Mouse (Mus musculus) frontal cortex, postnatal 36 days (tissue): ENCODE measurements at regions not wholly inside any gene's neighbourhood (a gene's known extent, or its start where the extent isn't known, plus 50 kb on each side); places are given as distances from the start of the nearest gene placed in this dataset.
"Not testable (repeated sequence)": the region's sequence is repeated elsewhere in the genome, so short reads cannot be mapped to it uniquely, and the experiment has no call there.

Experiments
- DNase-seq, 2 experiments: peaks; one replicate each; pipeline ENCODE4 v3.0.0; 2022; ENCODE audit warnings: low spot score in 2 of 2

DNA sequence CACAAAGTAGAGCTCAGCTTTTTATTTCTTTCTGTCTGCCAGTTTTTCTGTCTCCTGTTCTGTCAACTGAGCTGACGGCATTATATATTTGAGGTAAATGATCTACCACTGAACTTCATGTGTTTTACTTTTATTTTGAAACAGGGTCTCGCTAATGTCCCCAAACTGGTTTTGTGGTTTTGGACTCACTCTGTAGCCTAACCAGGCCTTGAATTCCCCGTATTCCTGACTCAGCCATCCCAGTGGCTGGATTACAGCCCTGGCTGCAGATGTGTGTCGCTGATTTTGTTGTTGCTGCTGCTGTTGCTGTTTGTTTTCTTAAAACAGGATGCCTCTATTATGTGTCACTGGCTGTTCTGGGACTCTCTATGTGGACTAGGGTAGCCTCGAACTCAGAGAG, 317.3 kb upstream of the Irx1 start:
- DNase-seq = no peak

GRCm38 (mm10) chr13:72282764-72283163, 319.2 kb upstream of the Irx1 start:
- no peak for DNase-seq

DNA sequence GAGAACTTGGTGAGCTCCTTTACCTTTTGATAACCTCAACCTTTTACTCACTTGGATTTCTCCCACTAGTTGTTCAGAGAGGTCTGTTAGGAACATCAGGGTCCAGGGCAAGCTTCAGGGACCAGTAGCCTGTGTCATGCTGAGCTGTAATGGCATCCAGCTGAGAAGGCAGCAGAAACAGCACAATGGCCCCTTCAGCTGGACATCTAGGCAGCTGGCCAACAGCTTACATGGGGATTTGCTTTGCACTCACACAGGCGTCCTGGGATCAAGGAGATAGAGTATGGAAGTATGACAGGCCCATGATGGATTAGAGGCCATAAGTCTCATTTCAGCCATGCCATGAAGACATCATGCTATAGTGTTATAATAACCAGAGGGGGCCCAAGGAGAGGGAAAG, 320.2 kb upstream of the Irx1 start:
- DNase-seq = no peak

DNA sequence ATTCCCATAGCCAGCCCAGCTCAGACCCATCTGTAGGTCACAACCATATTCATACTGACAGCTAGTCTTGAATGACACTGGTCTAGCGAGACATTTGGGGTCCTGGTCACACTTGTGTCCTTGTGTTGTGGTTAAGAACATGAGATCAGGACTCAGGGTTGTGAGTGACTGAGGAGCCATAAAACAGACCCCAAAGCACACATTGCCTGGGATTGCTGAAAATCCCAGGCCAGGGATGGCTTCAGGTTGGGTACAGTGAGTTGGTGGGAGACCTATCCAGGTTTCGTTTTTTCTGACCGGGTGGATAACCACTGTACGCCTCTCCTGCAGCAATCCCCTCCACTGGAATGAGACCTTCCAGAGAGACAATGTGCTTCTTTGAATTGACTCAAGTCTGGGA, 322.8 kb upstream of the Irx1 start:
- no peak for DNase-seq

DNA sequence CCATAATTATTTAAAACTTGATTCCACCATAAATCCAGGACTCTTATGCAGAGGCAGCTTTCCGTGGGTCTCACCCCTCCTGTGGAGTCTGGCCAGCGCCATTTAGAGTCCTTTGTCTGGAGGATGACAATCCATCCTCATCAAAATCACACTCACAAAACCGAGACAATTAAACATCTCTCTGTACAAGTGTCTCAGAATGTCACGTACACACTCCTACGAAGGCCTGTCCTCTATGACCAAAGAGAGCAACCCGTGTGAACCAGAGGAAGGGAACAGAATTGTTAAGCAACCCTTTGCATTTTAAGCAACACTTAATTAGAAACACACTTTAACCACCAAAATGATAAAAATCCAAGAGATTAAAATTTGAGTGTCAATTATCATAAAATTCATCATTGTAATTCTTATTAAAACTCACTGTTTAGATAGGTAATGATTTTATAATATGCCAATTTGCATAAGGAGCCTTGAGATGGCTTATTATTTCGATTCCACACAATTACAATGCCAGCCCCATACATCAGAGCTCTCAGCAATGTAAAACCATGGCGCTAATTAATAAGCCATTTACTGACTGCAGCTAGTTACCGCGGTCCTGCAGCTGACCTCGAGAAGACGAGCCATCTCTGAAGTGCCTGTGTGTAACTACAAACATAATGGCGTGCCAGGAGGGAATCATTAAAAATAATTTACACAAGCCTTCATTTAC, 325.0 kb upstream of the Irx1 start:
- DNase-seq = no peak

GRCm38 (mm10) chr13:72289093-72289501, 325.6 kb upstream of the Irx1 start:
- no peak for DNase-seq

DNA sequence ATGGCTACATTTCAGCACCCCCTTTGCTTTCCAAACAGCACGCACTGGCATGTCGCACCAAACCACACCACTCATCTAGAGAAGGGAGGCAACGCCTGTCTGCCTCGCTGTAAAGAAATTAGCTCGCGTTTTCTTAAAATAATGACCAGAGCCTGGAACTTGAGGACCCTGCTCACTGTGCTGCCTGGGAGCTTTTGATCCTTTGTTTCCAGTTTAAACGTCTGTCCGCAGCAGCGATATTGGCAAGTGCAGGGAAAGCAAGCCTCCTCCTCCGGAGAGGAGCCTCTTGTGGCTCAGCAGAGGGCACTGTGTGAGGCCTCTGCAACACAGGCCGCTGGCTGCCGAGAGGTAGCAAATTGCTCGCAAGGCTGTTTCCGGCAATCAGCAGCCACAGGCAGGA, 328.8 kb upstream of the Irx1 start:
- DNase-seq = no peak

- no peak for DNase-seq
Measured at GRCm38 (mm10) chr13:72293059-72293694, 329.7 kb upstream of the Irx1 start.

DNA sequence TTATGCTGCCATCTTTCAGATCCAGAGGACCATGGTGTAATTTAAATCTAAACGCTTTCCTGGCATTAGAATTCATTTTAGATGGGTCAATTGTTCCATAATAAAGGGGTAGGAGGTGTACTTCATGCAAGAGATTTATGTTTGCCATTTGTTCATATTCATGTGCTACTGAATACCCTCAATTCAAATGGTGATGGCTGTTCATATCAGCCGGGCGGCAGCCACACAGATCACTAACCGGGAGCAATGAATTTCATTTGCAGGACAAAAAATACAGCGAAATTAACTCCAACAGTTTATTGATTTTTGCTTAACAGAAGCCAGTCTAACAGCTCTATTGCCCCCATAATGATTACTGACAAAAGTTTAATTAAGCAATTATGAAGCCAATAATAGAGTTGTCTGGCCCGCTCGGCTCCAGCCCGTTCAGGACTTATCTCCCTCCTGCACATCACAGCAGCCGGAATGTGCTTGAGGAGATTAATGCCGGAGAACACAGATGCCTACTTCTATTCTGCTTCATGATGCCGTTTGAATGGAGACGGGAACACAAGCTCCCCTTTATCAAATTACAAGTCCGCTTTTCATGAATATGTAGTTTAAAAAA, 330.3 kb upstream of the Irx2 start:
- no peak for DNase-seq

DNA sequence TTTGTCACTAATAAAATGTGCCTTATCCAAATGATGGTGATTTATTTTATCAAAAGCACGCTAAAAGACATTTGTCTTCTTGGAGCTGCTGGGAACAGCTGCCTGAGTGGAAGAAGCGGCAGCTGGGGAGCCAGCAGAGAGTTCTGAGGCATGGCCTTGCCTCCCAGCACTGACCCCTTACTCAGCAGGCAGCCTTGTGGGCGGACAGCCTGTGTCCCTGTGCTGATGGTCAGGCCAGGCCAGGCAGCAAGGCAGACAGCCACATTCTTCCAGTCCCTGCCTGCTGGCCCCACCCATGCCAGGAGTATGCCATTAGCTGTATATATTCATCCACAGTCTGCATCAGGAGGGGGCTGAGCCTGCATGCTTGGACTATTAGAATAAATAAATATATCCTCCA, 329.0 kb upstream of the Irx2 start:
- no peak for DNase-seq

DNA sequence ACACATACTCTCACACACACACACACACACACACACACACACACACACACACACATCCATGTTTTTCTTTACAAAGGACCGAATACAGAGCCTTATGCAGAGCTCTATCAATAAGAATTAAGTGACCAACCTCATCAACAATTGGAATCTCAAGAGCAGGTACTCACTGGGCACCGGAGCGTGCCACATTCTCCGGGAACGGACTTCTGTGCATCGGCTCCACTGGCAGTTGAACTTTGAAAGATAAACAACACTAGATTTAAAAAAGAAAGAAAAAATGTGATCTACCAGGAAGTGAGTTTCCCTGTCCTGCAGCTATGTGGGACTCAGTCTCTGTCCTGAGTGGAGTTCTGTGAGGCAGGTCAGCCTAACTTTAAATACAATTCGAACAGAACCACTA, 327.5 kb upstream of the Irx2 start:
- DNase-seq = no peak

DNA sequence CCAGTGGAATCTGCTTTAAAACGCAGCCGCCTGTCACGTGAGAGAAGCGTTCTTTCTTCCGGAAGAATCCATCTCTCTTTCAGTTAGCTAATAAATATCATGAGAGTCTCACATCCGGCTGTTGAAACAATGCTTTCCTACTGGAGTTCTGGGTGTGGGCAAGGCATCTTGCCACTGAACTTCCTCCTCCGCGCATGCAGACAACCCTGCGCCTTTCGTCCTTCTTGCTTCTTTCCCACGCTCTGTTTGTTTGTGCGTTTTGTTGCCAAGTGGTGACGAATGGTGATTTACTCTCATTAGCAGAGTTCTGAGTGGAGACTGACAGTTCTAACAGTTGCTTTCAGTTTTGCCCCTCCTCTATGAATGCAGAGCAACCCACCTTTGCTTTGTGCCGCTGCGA, 326.8 kb upstream of the Irx2 start:
- DNase-seq = no peak

GRCm38 (mm10) chr13:72302436-72303125, 326.0 kb upstream of the Irx2 start:
- no peak for DNase-seq

- no peak for DNase-seq
Measured at GRCm38 (mm10) chr13:72303126-72303760, 325.4 kb upstream of the Irx2 start.

- DNase-seq = no peak
Measured at GRCm38 (mm10) chr13:72324041-72324690, 304.5 kb upstream of the Irx2 start.

GRCm38 (mm10) chr13:72326201-72326600, 302.4 kb upstream of the Irx2 start:
- DNase-seq = not testable (repeated sequence)

DNA sequence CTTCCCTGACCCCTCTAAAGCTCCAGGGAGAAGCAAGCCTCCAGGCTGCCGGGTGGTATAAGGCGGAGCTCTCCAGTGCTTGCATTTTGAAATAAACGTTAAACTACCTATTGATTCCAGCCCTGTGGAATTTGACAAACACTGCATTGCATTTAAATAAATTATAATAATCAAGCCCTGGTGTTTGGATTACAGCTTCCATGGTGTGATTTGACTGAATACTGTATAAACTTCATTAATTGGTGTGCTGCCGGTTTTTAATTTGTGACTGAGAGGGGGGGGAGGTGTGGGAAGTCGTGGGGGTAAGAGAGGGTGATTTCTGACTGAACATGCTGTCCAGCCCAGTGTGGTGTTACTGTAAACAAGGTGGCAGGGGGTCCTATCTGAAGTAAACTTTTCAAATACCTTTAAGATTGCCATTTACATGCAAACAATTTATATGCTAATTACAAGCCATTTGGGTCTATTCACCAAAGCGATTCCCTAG, 282.9 kb upstream of the Irx2 start:
- DNase-seq = no peak

DNA sequence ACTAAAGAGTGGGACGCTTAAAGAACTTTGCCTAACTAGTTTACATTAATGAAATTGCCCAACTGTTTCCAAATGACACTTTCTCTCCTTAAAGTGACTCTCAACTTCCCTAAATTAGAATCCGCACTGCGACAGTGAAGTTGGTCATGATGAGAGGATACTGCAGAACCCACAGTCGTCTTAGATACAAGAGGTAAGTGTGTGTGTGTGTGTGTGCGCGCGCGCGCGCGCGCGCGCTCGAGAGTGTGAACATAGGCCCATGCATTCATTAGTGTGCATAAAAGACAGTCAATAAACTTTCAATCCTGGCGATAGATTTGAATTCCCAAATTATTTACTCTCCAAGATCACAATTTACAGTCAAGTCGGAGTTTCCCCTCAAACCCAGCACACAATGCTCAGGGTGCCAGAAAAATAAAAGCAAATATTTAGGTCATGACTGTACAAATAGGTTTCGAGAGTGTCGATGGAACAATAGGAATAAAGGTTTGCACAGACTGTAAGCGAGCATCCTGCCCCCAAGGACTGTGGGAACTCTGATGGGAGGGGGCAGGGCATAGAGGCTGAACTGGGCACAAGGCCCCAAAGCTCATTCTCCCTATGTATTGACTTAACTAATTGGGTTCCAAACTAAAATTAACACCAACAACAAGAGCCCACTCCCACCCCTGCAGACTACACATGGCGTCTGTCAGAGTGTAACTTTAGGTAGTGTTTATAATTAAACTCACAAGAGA, 282.2 kb upstream of the Irx2 start:
- no peak for DNase-seq

DNA sequence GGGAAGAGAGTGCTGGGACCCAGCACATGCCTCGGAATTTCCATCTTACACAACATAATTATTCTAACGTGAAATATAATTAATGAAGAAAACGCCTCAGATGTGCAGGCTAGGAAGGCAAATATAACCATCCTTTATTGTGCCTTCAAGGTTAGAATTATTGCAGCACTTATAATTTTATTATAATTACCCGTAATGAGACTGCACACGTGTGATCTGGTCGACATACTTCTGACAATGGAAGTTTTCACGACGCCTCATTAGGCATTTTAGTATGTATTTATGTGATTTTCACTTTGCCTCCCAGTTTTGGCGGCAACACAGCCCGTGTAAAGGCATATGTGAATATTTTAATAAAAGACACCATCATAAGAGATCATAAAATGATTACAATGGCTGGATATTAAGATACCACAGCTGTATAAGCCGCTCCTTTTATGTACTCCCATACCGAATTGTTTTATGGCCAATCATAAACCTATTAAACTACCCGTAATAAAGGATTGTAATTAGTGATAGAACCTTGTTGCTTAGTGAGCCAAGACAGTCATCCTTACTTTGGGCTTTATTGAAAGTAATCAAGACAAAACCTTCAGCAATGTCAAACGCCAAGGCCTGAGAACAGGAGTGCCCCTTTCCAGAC, 281.6 kb upstream of the Irx2 start:
- no peak for DNase-seq

DNA sequence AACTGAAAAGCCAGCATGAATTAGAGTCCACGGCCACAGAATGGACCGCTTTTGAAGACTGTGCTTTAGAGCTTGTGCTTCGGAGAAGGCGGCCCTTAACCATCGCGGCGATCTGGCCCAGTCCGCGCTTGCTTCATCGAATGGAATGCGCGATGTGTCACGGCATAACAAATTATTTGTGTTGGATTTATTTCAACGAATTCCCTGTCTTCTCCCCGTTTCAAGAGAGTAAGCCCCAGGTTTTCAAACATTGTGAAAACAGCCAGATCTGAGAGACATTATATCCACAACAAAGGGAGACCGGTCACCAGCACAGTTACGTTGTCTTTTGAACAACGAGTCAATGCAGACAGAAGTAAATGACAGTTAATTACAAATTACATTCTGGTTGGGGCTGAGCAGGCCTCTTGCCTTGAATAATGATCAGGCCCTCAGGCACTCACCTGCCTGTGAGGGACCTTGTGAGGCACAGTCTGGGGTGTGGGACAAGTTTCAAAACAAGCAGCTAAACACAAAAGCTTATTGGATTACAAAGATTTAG, 275.9 kb upstream of the Irx2 start:
- no peak for DNase-seq
